Mouse (Mus musculus) CD4-positive, CD25-positive, alpha-beta regulatory T cell, adult 2 months (primary cell): ENCODE results near the gene Trip4.
"Not testable (repeated sequence)": the region's sequence is repeated elsewhere in the genome, so short reads cannot be mapped to it uniquely, and the experiment has no call there.

Source experiments
- DNase-seq: peaks from one replicate; pipeline ENCODE4 v3.0.0-alpha.2; 2012; ENCODE audit warnings: low read depth, low spot score

Trip4 gene

DNA sequence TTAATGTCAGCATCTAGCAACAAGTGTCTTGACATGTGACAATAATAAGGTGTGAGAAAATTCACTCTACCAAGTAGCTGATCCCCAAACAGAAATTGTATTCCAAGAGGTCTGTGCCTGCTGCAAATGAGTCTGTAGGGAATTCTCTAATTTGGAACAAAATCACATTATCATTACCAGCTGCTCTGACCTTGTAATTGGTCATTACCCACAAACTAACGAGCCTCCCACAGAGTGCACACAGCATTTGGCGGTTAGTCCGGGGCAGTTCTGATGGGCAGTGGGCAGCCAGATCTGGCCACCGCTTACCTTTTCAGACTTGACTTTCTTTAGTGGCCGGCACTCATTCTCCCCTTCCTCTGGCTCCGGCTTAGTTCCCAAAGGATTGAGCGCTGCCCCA is 114.3 kb downstream of the Trip4 start:
- no peak for DNase-seq

DNA sequence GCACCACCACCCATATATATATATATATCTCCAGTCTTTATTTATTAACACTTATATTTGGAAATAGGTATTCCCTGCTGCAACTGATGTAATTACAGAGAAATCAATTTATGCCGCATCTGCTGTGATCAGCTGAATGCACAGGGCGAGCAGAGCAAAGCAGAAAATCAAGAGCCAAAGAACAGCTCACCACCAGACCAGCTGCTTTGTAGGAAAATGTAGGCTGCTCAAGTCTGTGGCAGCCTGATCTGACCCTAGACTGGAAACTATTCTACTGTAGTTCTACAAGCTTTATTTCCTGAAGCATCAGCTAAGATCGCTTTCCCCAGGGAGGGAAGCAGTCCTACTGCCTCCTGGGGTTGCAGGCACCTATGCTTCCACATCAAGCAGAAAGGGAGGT is 115.1 kb downstream of the Trip4 start:
- no peak for DNase-seq

DNA sequence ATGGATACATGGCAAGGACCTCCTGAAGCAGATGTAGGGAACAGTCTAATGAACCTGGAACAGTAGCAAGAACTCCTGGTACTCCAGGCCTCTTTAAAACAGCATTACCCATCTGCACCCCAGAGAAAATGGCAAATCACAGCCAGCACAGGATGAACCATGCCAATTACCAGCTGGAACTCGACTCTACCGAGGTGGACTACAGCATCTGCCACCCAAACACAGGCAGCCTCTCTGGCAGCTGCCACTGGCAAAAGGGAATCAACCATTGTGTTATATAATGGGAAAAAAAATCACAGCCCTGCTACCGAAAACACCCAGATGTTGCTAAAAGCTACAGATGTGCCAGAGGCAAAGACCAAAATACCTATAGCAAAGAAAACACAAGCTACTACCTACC is 115.5 kb downstream of the Trip4 start:
- no peak for DNase-seq

DNA sequence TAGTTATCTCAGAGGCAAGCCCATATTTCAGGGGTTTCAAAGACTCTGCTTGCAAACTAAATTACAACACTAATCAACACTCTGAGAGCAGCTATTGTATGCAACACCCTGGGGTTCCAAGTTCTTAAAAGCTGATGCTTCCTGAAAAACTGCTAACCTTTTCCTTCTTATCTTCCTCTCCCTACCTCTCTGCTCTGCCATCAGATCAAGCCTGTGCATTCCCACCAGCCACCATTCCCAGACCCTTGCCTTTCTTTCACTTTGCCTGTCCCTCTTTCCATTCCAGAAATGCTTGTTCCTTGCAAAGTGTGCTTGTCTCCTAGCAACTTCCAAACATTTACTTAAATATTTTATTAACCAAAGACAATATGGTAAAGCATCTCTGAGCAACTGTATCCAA is 116.7 kb downstream of the Trip4 start:
- DNase-seq, result no peak

DNA sequence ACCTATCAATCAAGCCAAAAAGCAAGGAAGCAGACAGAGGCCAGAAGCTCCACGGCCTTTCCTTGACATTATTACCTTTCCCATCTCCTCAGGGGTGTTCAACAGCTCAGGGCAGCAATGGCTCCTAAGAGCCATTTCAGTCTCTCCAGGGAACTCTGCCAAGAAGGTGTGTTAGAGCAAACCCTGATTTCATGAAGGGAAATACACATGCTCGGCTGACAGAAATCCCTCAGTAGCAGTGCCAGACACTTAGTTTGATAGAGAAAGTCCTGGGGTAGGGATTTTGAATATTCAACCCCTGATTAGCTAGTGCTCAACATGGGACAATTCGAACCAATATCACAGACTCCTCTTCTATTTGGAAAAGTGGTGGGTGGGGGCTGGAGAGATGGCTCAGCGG is 117.5 kb downstream of the Trip4 start:
- DNase-seq, result no peak

DNA sequence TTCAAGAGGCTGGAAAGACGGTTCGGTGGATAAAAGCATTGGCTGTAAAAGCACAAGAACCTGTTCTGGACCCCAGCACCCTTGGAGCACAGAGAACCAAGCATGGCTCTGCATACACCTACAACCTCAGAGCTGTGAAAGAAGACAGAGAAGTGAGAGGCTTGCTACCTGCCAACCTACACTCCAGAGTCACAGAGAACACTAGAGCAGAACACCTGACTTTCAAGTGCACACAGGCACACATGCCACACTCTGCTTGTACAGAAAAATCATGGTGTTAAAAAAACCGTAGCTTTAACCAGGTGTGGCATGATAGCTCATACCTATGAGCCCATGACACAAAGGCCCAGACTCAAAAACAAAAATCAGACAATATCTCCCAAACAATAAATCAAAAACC is 118.8 kb downstream of the Trip4 start:
- DNase-seq, result no peak

DNA sequence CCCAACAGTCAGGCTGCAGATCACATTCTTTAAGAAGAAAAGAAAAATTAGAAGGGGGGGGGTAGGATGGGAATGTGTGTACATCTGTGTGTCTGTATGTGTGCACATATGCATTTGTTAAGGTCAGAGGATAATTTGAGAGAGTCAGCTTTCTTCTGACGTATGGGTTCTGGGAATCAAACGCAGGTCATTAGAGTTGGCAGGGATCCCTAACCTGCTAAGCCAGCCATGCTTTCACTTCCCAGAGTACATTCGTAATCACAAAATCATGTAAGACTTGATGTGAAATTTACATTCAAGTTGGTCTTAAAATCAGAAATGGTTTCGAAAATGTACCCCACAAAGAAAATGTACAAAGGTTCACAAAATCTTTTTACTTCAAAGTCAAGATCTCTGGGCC is 120.0 kb downstream of the Trip4 start:
- no peak for DNase-seq

DNA sequence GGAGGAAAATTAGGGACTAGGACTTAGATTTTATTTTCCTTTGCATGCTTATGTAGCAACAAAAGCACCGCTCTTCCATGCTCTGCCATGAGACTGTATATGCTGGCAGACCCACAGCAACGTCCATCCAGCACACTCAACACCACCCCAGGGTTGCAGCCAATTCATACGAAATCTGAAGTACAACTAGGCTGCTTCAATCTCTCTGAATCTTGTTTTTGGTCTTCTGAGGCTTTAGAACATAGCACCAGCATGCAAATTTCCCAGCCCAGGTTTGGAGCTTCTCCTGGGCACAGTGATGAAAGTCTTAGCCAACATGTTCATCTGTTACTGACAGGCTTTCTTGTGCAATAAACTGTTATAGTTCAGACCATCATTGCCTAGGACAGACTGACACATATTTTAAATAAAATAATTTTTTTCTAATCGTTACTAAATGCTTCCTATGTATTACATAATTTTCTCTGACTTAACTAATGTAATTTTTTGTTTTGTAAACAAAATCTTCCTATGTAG is 120.7 kb downstream of the Trip4 start:
- no peak for DNase-seq

DNA sequence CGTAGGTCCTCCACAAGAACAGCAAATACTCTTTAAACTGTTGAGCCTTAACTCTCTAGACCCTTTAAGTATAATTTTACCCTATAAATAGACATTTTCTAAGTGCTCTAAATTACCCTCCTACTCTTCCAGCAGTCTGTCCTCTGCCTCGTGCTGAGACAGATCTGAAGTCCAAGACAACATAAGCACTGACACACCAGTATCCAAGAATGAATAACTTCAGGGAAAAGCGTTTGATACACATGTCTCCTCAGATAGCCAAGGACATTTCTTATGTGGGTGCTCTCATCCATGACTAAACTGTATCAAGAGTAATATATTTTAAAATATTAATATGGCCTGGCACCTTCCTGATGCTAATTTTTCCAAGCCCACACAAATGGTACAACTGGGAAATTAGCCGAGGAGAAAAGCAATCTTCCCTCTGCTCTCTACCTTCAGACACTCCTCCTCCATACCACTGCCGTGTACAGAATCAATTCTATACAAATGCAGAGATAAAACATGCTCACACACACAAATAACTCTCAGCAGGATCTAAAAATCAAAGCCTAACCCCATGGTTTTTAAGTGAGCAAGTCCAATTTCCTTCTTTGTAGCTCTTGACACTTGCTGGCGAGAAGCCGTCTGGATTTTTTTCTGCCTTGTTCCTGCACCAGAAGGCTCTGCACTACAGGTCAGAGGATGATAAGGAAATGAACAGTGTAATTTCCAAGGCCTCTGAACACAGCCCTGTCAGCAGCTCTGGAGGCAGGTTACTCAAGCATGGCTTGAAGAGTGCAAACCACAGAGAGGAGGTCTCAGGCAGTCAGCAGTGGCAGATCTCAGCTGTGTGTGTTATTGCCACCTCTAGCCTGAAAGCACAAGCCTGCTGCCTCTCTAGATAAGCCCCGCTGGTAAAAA is 121.5 kb downstream of the Trip4 start:
- DNase-seq, result no peak

DNA sequence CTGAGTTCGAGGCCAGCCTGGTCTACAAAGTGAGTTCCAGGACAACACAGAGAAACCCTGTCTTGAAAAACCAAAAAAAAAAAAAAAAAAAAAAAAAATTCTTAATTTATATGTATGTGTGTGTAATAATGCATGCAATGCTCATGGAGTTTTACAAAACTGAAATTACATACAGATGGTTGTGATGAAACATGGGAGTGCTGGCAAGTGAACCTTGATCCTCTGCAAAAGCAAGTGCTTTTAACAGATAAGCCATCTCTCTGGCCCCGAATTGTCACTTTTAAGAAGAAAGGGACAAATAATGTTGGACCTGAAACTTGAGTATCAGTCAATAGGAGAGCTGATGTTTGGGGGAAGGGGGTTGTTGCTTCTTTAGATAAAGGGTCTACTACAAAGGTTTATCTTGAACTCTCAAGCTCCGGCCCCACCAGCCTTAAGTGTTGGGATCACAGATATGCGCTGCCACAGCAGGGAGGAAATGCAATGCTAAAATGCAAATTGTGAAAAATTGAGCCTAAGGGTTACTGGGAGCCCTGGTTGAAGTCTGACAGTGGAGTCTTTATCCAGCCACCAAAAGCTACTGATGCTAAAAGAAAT is 122.7 kb downstream of the Trip4 start:
- DNase-seq, result no peak

DNA sequence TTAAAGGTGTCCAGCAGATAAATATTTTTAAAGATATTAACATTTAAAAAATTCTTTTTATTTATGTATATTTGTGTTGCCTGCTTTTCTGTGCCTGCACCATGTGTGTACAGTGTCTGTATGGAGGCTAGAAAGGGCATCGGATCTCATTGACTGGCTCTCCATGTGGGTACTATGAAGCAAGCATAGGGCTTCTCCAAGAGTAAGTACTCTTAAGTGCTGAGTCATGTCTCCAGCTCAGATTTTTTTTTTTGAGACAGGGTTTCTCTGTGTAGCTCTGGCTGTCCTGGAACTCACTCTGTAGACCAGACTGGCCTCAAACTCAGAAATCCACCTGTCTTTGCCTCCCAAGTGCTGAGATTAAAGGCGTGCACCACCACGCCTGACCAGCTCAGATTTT is 129.0 kb downstream of the Trip4 start:
- DNase-seq, result not testable (repeated sequence)
